ENCODE assay signal across 16 mouse cellular contexts in genomic region chr17:16092952-16093351, GRCm38 (mm10).
"Had no signal": no experiment of that assay in that cellular context is flagged by ENCODE, and none has a peak within 500 bp of the region (broad histone marks: within the 10 kb centered on the region; RNA-seq: fewer than 3 reads in every experiment).

No protein-coding gene starts in this region.

- H3K4me2 ChIP-seq: neural tube, embryonic 13.5 days; neural tube, embryonic 15.5 days; stomach, embryonic 15.5 days had no signal

- H3K36me3 ChIP-seq: neural tube, embryonic 13.5 days; neural tube, embryonic 15.5 days; stomach, embryonic 15.5 days had no signal

- H3K4me3 ChIP-seq: neural tube, embryonic 13.5 days; neural tube, embryonic 15.5 days; stomach, embryonic 15.5 days had no signal

- H3K4me1 ChIP-seq: stomach, embryonic 15.5 days had no signal

- H3K9ac ChIP-seq: neural tube, embryonic 13.5 days; neural tube, embryonic 15.5 days; stomach, embryonic 15.5 days had no signal

- DNase-seq: retina, postnatal 1 day; right cerebral cortex, adult 18-20 months; right cerebral cortex, postnatal 14 days; right cerebral cortex, postnatal 25 days; right cerebral cortex, postnatal 4 days; spleen, adult 18-20 months; thymus, adult 18-20 months; thymus, adult 2 months; thymus, postnatal 14 days; thymus, postnatal 25 days; thymus, postnatal 36 days; thymus, postnatal 4 days had no signal

- H3K27ac ChIP-seq: neural tube, embryonic 13.5 days; neural tube, embryonic 15.5 days; stomach, embryonic 15.5 days; stomach, postnatal 0 days had no signal

- H3K9me3 ChIP-seq: neural tube, embryonic 13.5 days; neural tube, embryonic 15.5 days; stomach, embryonic 15.5 days had no signal

- H3K27me3 ChIP-seq: neural tube, embryonic 13.5 days; neural tube, embryonic 15.5 days; stomach, embryonic 15.5 days had no signal
